Mouse (Mus musculus): Measurements from ENCODE around the gene Olfr1084. TPM values are rescaled to one million over a fixed set of nuclear protein-coding genes. Genes with fewer than 3 reads are reported as not detected.
"Not testable (repeated sequence)": the region's sequence is repeated elsewhere in the genome, so short reads cannot be mapped to it uniquely, and the experiment has no call there.

The Olfr1084 gene
- polyA plus RNA-seq (2015; fragmentation: Nextera tagmentation; extraction: Ambion mirVana), result not detected in 2 replicates

GRCm38 (mm10) chr2:86639625-86640024 is at the start of gene Olfr1084:
Gene Olfr1084, minus strand, starts transcription at chr2:86639725.
- not testable (repeated sequence) for H3K4me1 ChIP-seq; ATAC-seq (ENCODE audit: borderline replicate concordance, extremely low read depth, low FRiP score, low TSS enrichment); H3K27ac ChIP-seq; H3K4me3 ChIP-seq; H3K4me2 ChIP-seq; H3K9me3 ChIP-seq; H3K36me3 ChIP-seq; H3K9ac ChIP-seq; H3K27me3 ChIP-seq
- 71% methylated on average over 1 of the region's 1 CpGs for WGBS

- no peaks in the 10 kb centered on the region for H3K36me3 ChIP-seq
- no peaks in the 10 kb centered on the region for H3K27me3 ChIP-seq
- no peak within 1 kb of the TSS for H3K27ac ChIP-seq
- 71% methylated on average over 2 of the region's 2 CpGs for WGBS
- ATAC-seq (ENCODE audit: borderline replicate concordance, extremely low read depth, low FRiP score, low TSS enrichment), result no peak
- no peak within 1 kb of the TSS for H3K4me2 ChIP-seq
- no peaks in the 10 kb centered on the region for H3K4me1 ChIP-seq
- no peak within 1 kb of the TSS for H3K9ac ChIP-seq
- no peaks in the 10 kb centered on the region for H3K9me3 ChIP-seq
- no peak within 1 kb of the TSS for H3K4me3 ChIP-seq
Measured at GRCm38 (mm10) chr2:86679992-86680391, 40.5 kb upstream of the Olfr1084 start, which contains the start of gene Olfr1086. Gene Olfr1086, minus strand, starts transcription at chr2:86680092.

- WGBS, result 17% methylated on average over 1 of the region's 1 CpGs
- H3K27me3 ChIP-seq, result no peaks in the 10 kb centered on the region
Measured at GRCm38 (mm10) chr2:86661919-86662318, 22.4 kb upstream of the Olfr1084 start, which contains the start of gene Olfr1085. Gene Olfr1085, minus strand, starts transcription at chr2:86662019.

GRCm38 (mm10) chr2:86598866-86599265 is 40.7 kb downstream of the Olfr1084 start, which contains the start of gene Olfr1082:
Gene Olfr1082, minus strand, starts transcription at chr2:86598966.
- not testable (repeated sequence) for H3K4me1 ChIP-seq; H3K27me3 ChIP-seq; H3K4me2 ChIP-seq; H3K9me3 ChIP-seq; H3K4me3 ChIP-seq; H3K9ac ChIP-seq; H3K27ac ChIP-seq; ATAC-seq (ENCODE audit: borderline replicate concordance, extremely low read depth, low FRiP score, low TSS enrichment); H3K36me3 ChIP-seq
- WGBS, result 25% methylated on average over 1 of the region's 1 CpGs

More at GRCm38 (mm10) chr2:86661919-86662318, 22.4 kb upstream of the Olfr1084 start, which contains the start of gene Olfr1085:
- Histone ChIP-seq H3K36me3 (no peaks in the 10 kb centered on the region), H3K4me1 (no peaks in the 10 kb centered on the region), H3K27ac (no peak within 1 kb of the TSS), H3K9me3 (no peaks in the 10 kb centered on the region), H3K4me3 (no peak within 1 kb of the TSS), H3K9ac (no peak within 1 kb of the TSS), H3K4me2 (no peak within 1 kb of the TSS)
- no peak for ATAC-seq (ENCODE audit: borderline replicate concordance, extremely low read depth, low FRiP score, low TSS enrichment)

Other genes with a start within 250 kb of the Olfr1084 start
- gene Olfr1061, start 225.7 kb downstream of the Olfr1084 start, polyA plus RNA-seq (2015; fragmentation: Nextera tagmentation; extraction: Ambion mirVana), result not detected in 2 replicates
- not detected in 2 replicates for gene Olfr1062, start 213.0 kb downstream of the Olfr1084 start, polyA plus RNA-seq (2015; fragmentation: Nextera tagmentation; extraction: Ambion mirVana)
- not detected in 2 replicates for gene Olfr1065, start 189.1 kb downstream of the Olfr1084 start, polyA plus RNA-seq (2015; fragmentation: Nextera tagmentation; extraction: Ambion mirVana)
- gene Olfr1066, start 183.5 kb downstream of the Olfr1084 start, polyA plus RNA-seq (2015; fragmentation: Nextera tagmentation; extraction: Ambion mirVana), result not detected in 2 replicates
- gene Olfr228, start 152.3 kb downstream of the Olfr1084 start, polyA plus RNA-seq (2015; fragmentation: Nextera tagmentation; extraction: Ambion mirVana), result not detected in 2 replicates
- gene Olfr1076, start 131.3 kb downstream of the Olfr1084 start, polyA plus RNA-seq (2015; fragmentation: Nextera tagmentation; extraction: Ambion mirVana), result not detected in 2 replicates
- not detected in 2 replicates for gene Olfr1079, start 97.2 kb downstream of the Olfr1084 start, polyA plus RNA-seq (2015; fragmentation: Nextera tagmentation; extraction: Ambion mirVana)
- gene Olfr1080, start 81.5 kb downstream of the Olfr1084 start, polyA plus RNA-seq (2015; fragmentation: Nextera tagmentation; extraction: Ambion mirVana), result not detected in 2 replicates
- gene Olfr1082, start 40.8 kb downstream of the Olfr1084 start, polyA plus RNA-seq (2015; fragmentation: Nextera tagmentation; extraction: Ambion mirVana), result not detected in 2 replicates
- gene Olfr1085, start 22.3 kb upstream of the Olfr1084 start, polyA plus RNA-seq (2015; fragmentation: Nextera tagmentation; extraction: Ambion mirVana), result not detected in 2 replicates
- gene Olfr1086, start 40.4 kb upstream of the Olfr1084 start, polyA plus RNA-seq (2015; fragmentation: Nextera tagmentation; extraction: Ambion mirVana), result not detected in 2 replicates
- gene Olfr1087, start 58.7 kb upstream of the Olfr1084 start, polyA plus RNA-seq (2015; fragmentation: Nextera tagmentation; extraction: Ambion mirVana), result not detected in 2 replicates
- not detected in 2 replicates for gene Olfr1089, start 94.0 kb upstream of the Olfr1084 start, polyA plus RNA-seq (2015; fragmentation: Nextera tagmentation; extraction: Ambion mirVana)
- not detected in 2 replicates for gene Olfr1090, start 119.3 kb upstream of the Olfr1084 start, polyA plus RNA-seq (2015; fragmentation: Nextera tagmentation; extraction: Ambion mirVana)
- gene Olfr1093, start 142.8 kb upstream of the Olfr1084 start, polyA plus RNA-seq (2015; fragmentation: Nextera tagmentation; extraction: Ambion mirVana), result not detected in 2 replicates
- not detected in 2 replicates for gene Olfr141, start 170.3 kb upstream of the Olfr1084 start, polyA plus RNA-seq (2015; fragmentation: Nextera tagmentation; extraction: Ambion mirVana)
- not detected in 2 replicates for gene Olfr1094, start 184.9 kb upstream of the Olfr1084 start, polyA plus RNA-seq (2015; fragmentation: Nextera tagmentation; extraction: Ambion mirVana)
- not detected in 2 replicates for gene Olfr1095, start 212.0 kb upstream of the Olfr1084 start, polyA plus RNA-seq (2015; fragmentation: Nextera tagmentation; extraction: Ambion mirVana)
- not detected in 2 replicates for gene Gm13723, start 235.1 kb upstream of the Olfr1084 start, polyA plus RNA-seq (2015; fragmentation: Nextera tagmentation; extraction: Ambion mirVana)